Mouse (Mus musculus) CH12.LX (cell line): ENCODE measurements at regions not wholly inside any gene's neighbourhood (a gene's known extent, or its start where the extent isn't known, plus 50 kb on each side); places are given as distances from the start of the nearest gene placed in this dataset.

Experiments
- CTCF ChIP-seq, 2 experiments: IDR thresholded peaks in 1 of 2; conservative IDR thresholded peaks in 1 of 2; 2 replicates each; pipeline ENCODE4 v1.5.1; 2011 to 2012; ENCODE audit warnings: low read depth in 2 of 2, low read length in 2 of 2, improper control_type of control experiment in 1 of 2, inconsistent platforms in 1 of 2, mild to moderate bottlenecking in 1 of 2, moderate library complexity in 1 of 2
- ELF1 ChIP-seq: IDR thresholded peaks from 2 replicates; pipeline ENCODE4 v1.6.1; 2014; ENCODE audit warnings: low read depth, mild to moderate bottlenecking, inconsistent platforms, low read length, improper control_type of control experiment
- EP300 ChIP-seq: IDR thresholded peaks from 2 replicates; pipeline ENCODE4 v1.6.1; 2011; ENCODE audit warnings: low read length, improper control_type of control experiment
- ETS1 ChIP-seq: conservative IDR thresholded peaks from 2 replicates; pipeline ENCODE4 v1.6.1; 2012; ENCODE audit warnings: low read depth, mild to moderate bottlenecking, inconsistent platforms, low read length, improper control_type of control experiment, moderate library complexity
- GABPA ChIP-seq: IDR thresholded peaks from 2 replicates; pipeline ENCODE4 v1.6.1; 2012; ENCODE audit warnings: low read depth, low read length, improper control_type of control experiment, inconsistent platforms; ENCODE audit not compliant: insufficient replicate concordance
- HCFC1 ChIP-seq: IDR thresholded peaks from 2 replicates; pipeline ENCODE4 v1.6.1; 2012; ENCODE audit warnings: low read depth, mild to moderate bottlenecking, inconsistent platforms, low read length, improper control_type of control experiment
- POLR2A ChIP-seq: IDR thresholded peaks from 2 replicates; pipeline ENCODE4 v1.6.1; 2011; ENCODE audit warnings: low read depth, mild to moderate bottlenecking, improper control_type of control experiment, low read length
- USF2 ChIP-seq: conservative IDR thresholded peaks from 2 replicates; pipeline ENCODE4 v1.6.1; 2011; ENCODE audit warnings: low read depth, low read length, improper control_type of control experiment

- TF ChIP-seq GABPA (no peak), ELF1 (peak; percentile 83), CTCF (conservative IDR thresholded peaks at IDR 0.05 in 1 of 2, IDR thresholded peaks at IDR 0.05 in 1 of 2; ENCODE audit: low read depth in 2 of 2, low read length in 2 of 2) (no peak), USF2 (no peak), HCFC1 (peak; percentile 24), POLR2A (no peak), ETS1 (peak; percentile 81), EP300 (peak; percentile 83)
Measured at GRCm38 (mm10) chr12:77819456-77819855, 374.6 kb upstream of the Gm6657 start.
